Mouse (Mus musculus) midbrain, embryonic 14.5 days (tissue): Measurements from ENCODE around the gene Gna12. TPM values are rescaled to one million over a fixed set of nuclear protein-coding genes. Genes with fewer than 3 reads are reported as not detected.

Experiments
- ATAC-seq: fragments of 200-750 bp; cut with Nextera tagmentation; 2 replicates; pipeline ENCODE4 v1.8.0; 2017; ENCODE audit warnings: moderate number of reproducible peaks, moderate library complexity; ENCODE audit not compliant: low FRiP score, low TSS enrichment
- DNase-seq: peaks from one replicate; pipeline ENCODE4 v3.0.0-alpha.2; 2015
- H3K27ac ChIP-seq: fragments of 300-500 bp; sonication (generic); replicated peaks from 2 replicates; pipeline ENCODE4 v1.5.1; 2014; ENCODE audit warnings: mild to moderate bottlenecking, low read depth, low read length, moderate library complexity
- H3K27me3 ChIP-seq: fragments of 300-500 bp; sonication (generic); 2 replicates; pipeline ENCODE4 v1.6.1; 2014; ENCODE audit warnings: low read length, control low read depth, mixed read lengths; ENCODE audit not compliant: control insufficient read depth, insufficient read depth
- H3K36me3 ChIP-seq: fragments of 300-500 bp; sonication (generic); 2 replicates; pipeline ENCODE4 v1.6.1; 2014; ENCODE audit warnings: low read length, control low read depth; ENCODE audit not compliant: control insufficient read depth, insufficient read depth
- H3K4me1 ChIP-seq: fragments of 300-500 bp; sonication (generic); 2 replicates; pipeline ENCODE4 v1.6.1; 2014; ENCODE audit warnings: mild to moderate bottlenecking, antibody characterized with exemption, low read length, control low read depth; ENCODE audit not compliant: control insufficient read depth, insufficient read depth
- H3K4me2 ChIP-seq: fragments of 300-500 bp; sonication (generic); 2 replicates; pipeline ENCODE4 v1.6.1; 2014; ENCODE audit warnings: mild to moderate bottlenecking, low read length, moderate library complexity
- H3K4me3 ChIP-seq: fragments of 300-500 bp; sonication (generic); replicated peaks from 2 replicates; pipeline ENCODE4 v1.5.1; 2014; ENCODE audit warnings: low read depth, low read length
- H3K9ac ChIP-seq: fragments of 300-500 bp; sonication (generic); replicated peaks from 2 replicates; pipeline ENCODE4 v1.6.1; 2014; ENCODE audit warnings: mild to moderate bottlenecking, low read length, moderate library complexity
- H3K9me3 ChIP-seq: fragments of 300-500 bp; sonication (generic); 2 replicates; pipeline ENCODE4 v1.6.1; 2016; ENCODE audit warnings: low read length, control low read depth, mixed read lengths; ENCODE audit not compliant: control insufficient read depth
- WGBS: fragments of 180-500 bp; shearing (Covaris S2); extraction: QIAGEN DNeasy Blood & Tissue Kit; methylation state at CpG from one replicate; pipeline ENCODE4 v1.1.7; 2014; 5-methylcytosine and 5-hydroxymethylcytosine counted together
- polyA plus RNA-seq: library from polyadenylated mRNA; unstranded; fragments of >200 nt; fragmentation: Nextera tagmentation; extraction: Ambion mirVana; gene quantifications from 2 replicates; pipeline ENCODE4 v1.2.1, GENCODE M21; 2014

Gna12 gene
- 21.6 and 22.5 TPM in 2 replicates for polyA plus RNA-seq

- Histone ChIP-seq H3K27ac (peak within 1 kb of the TSS; percentile 88), H3K4me1 (peaks cover 32% of the 10 kb centered on the region), H3K4me2 (peak within 1 kb of the TSS; percentile 95), H3K36me3 (no peaks in the 10 kb centered on the region), H3K27me3 (no peaks in the 10 kb centered on the region), H3K4me3 (peak within 1 kb of the TSS; percentile 82), H3K9ac (peak within 1 kb of the TSS; percentile 82), H3K9me3 (no peaks in the 10 kb centered on the region)
- DNase-seq, result peak; percentile 99
- peak; percentile 98 for ATAC-seq
- WGBS, result under 1% methylated on average over 48 of the region's 49 CpGs
Measured at GRCm38 (mm10) chr5:140830314-140831063, at the start of gene Gna12. Gna12 (minus strand) TSS chr5:140830431.

GRCm38 (mm10) chr5:140878644-140879043 lies 48.4 kb upstream of the Gna12 start:
- Histone ChIP-seq H3K9ac (no peak overlapping the region), H3K36me3 (no peaks in the 10 kb centered on the region), H3K4me3 (no peak overlapping the region), H3K4me2 (no peak overlapping the region), H3K9me3 (no peaks in the 10 kb centered on the region), H3K27me3 (no peaks in the 10 kb centered on the region), H3K27ac (no peak overlapping the region), H3K4me1 (no peaks in the 10 kb centered on the region)
- DNase-seq, result no peak
- WGBS, result 71% methylated on average over 6 of the region's 6 CpGs
- no peak for ATAC-seq

DNA sequence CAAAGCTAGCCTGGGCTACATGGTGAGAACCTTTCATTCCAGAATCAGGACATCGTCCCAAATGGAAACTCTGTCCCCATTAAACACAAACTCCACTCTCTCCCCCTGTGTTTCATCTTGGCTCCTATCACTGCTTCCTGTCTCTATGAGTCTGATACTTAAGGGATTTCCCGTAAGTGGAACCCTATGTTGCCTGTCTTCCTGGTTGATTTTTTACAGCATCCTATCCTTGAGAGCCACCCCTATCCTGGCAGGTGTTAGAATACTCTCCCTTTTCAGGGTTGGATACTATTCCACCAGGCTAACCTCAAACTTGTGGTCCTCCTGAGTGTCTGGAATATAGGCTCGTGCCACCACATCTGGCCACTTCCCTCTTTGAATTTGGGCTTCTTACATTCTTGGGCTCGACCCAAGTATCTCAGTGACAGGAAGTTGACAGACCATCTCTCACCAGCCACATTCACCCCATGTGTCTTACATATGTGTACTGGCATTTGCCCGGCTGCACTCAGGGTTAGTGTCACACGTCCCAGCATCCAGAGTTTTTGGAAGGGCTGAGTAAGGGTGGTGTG lies 43.6 kb upstream of the Gna12 start:
- Histone ChIP-seq H3K36me3 (no peaks in the 10 kb centered on the region), H3K4me1 (peaks cover 7% of the 10 kb centered on the region), H3K4me3 (no peak overlapping the region), H3K9ac (no peak overlapping the region), H3K27ac (no peak overlapping the region), H3K9me3 (no peaks in the 10 kb centered on the region), H3K27me3 (no peaks in the 10 kb centered on the region), H3K4me2 (no peak overlapping the region)
- ATAC-seq, result no peak
- WGBS, result 84% methylated on average over 6 of the region's 6 CpGs
- DNase-seq, result no peak

DNA sequence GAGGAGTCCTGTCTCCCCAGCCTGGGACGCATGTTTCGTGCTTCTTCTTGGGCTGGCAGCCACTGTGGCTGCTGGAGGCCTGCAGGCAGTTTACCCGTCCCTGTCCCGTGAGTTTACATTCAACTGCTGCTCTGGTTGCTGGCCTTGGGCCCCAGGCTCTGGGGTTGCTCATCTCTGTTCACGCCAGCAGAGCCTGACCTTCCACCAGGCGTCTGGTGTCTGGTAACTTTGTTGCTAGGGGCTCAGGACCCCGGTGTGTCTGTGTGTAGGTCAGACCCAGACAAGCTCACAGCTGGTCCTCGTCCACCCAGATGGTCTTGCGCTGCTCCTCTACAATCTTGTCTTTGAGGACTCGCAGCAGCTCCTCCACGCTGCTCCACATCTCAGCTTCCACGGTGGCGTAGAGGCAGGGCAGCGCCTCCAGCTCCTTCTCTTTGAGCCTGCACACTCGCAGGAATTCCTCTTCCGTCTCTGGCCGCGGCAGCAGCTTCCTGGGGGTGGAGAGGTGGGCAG lies 42.9 kb upstream of the Gna12 start:
- DNase-seq, result peak; percentile 39
- H3K4me3 ChIP-seq, result no peak overlapping the region
- 15% methylated on average over 18 of the region's 18 CpGs for WGBS
- H3K36me3 ChIP-seq, result no peaks in the 10 kb centered on the region
- peaks cover 7% of the 10 kb centered on the region for H3K4me1 ChIP-seq
- H3K27me3 ChIP-seq, result no peaks in the 10 kb centered on the region
- no peaks in the 10 kb centered on the region for H3K9me3 ChIP-seq
- H3K27ac ChIP-seq, result no peak overlapping the region
- no peak for ATAC-seq
- peak overlapping the region; percentile 31; the same call in 1 of the 2 replicates for H3K9ac ChIP-seq
- H3K4me2 ChIP-seq, result peak overlapping the region; percentile 18

- DNase-seq, result peak; percentile 21
Measured at GRCm38 (mm10) chr5:140872532-140873038, 42.4 kb upstream of the Gna12 start.

DNA sequence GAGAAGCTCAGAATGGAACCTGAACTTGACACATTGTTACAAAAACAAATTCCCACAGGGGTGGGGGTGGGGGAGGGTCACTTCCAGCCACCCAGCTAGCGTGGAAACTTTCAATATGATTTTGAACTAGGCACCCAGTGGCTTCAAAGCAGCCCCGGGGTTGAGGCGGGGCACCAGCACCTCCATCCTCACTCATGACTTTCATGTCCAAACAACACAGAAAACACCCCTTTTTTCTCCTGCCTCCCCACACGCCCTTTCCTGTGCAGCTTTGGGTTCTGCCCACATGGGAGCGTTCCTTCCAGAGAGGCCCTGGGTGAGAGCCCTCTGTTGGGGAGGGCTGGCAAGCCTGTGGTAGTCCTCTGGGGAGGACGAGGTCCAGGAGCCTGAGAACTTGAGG lies 41.0 kb upstream of the Gna12 start:
- no peaks in the 10 kb centered on the region for H3K36me3 ChIP-seq
- H3K9me3 ChIP-seq, result no peaks in the 10 kb centered on the region
- no peaks in the 10 kb centered on the region for H3K27me3 ChIP-seq
- WGBS, result 69% methylated on average over 6 of the region's 6 CpGs
- no peak for DNase-seq
- H3K27ac ChIP-seq, result no peak overlapping the region
- no peak overlapping the region for H3K9ac ChIP-seq
- peaks cover 7% of the 10 kb centered on the region for H3K4me1 ChIP-seq
- H3K4me2 ChIP-seq, result no peak overlapping the region
- no peak for ATAC-seq
- no peak overlapping the region for H3K4me3 ChIP-seq

More at GRCm38 (mm10) chr5:140872532-140873038, 42.4 kb upstream of the Gna12 start:
- Histone ChIP-seq H3K4me2 (peak overlapping the region; percentile 12; the same call in 1 of the 2 replicates), H3K9ac (no peak overlapping the region), H3K27ac (no peak overlapping the region), H3K4me3 (no peak overlapping the region), H3K4me1 (peaks cover 7% of the 10 kb centered on the region), H3K36me3 (no peaks in the 10 kb centered on the region), H3K9me3 (no peaks in the 10 kb centered on the region), H3K27me3 (no peaks in the 10 kb centered on the region)
- no peak for ATAC-seq
- 29% methylated on average over 11 of the region's 11 CpGs for WGBS

DNA sequence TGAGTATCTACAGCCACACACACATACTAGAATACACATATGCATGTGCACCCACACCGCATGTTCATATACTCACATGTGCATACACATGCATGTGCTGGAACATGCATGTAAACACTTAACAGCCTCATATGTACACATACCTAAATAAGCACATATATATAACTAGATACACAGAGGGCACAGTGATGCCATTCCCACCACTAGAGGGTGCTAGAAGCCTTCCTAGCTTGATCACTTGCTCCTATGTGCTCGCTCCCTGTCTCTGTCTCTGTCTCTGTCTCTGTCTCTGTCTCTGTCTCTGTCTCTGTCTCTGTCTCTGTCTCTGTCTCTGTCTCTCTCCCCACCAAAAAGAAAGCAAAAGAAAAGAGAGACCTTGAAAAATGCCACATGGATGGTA lies 38.8 kb upstream of the Gna12 start:
- no peak overlapping the region for H3K4me3 ChIP-seq
- no peaks in the 10 kb centered on the region for H3K27me3 ChIP-seq
- H3K36me3 ChIP-seq, result no peaks in the 10 kb centered on the region
- WGBS, result 59% methylated on average over 2 of the region's 2 CpGs
- ATAC-seq (no peak), DNase-seq (peak; percentile 87)
- H3K4me2 ChIP-seq, result no peak overlapping the region
- H3K9me3 ChIP-seq, result no peaks in the 10 kb centered on the region
- peaks cover 7% of the 10 kb centered on the region for H3K4me1 ChIP-seq
- H3K27ac ChIP-seq, result no peak overlapping the region
- no peak overlapping the region for H3K9ac ChIP-seq

DNA sequence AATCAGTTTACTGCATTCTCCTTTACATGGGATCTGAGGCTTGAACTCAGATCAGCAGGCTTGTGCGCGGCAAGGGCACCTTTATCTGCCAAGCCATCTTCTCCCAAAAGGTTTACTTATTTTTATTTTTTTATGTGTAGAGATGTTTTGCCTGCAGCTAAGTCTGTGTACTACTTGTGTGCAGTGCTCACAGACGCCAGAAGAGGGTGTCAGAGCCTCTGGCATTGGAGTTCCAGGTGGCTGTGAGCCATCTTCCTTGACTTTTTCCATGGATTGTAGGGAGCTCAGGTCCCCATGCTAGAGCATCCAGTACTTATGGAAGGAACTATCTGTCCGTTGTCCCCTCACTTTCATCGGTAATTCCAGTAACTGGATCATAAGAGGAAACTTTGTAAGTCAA lies 29.5 kb upstream of the Gna12 start:
- H3K4me3 ChIP-seq, result no peak overlapping the region
- H3K4me2 ChIP-seq, result no peak overlapping the region
- no peaks in the 10 kb centered on the region for H3K27me3 ChIP-seq
- no peak overlapping the region for H3K27ac ChIP-seq
- H3K4me1 ChIP-seq, result no peaks in the 10 kb centered on the region
- WGBS, result 85% methylated on average over 5 of the region's 5 CpGs
- H3K9me3 ChIP-seq, result no peaks in the 10 kb centered on the region
- H3K36me3 ChIP-seq, result no peaks in the 10 kb centered on the region
- H3K9ac ChIP-seq, result no peak overlapping the region
- DNase-seq (no peak), ATAC-seq (no peak)
